Mouse (Mus musculus): ENCODE data around the gene Lgalsl.

The Lgalsl gene

DNA sequence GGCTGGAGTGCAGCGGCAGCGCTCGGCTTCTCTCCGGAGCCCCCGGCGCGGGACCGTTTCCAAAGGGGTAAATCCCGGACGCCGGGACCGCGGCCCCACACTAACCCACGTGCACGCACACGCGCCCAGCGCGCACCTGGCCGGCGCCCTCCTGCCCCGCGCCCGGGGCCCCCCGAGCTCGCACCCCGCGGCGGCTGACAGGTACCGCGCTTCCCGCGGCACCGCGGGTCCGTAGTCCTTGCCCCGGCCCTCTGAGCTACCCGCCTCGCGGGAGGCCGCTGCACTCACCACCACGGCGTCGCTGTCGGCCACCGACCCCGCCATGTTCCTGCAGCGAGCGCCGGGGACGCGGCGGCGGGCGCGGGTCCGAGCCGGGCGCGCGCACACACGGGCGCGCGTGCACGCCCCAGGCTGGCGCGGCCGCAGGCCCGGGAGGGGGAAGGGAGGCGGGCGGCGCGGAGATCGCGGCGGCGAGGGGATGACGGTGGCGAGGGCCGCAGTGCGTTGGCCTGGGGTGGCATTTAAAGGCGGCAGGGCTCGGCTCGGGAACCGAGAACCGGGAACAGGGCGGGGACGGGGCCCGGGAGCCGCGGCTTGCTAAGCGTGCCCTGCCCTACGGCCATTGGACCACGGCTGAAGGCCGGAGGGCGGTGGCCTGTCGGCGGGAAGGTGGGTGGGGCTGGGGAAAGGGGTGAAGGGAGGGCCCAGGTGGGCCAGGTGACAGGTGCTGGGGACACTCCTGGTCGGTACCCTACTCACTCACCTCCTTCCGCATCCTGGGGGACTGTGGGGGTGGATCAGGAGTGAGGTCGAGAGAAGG is at the start of gene Lgalsl:
Gene Lgalsl, minus strand, starts transcription at position 371 of the 820 bp plus-strand sequence.
- ChIA-PET POLR2A (interaction anchor here in 1 of 4 experiments (1.0 kb wide), 1 partner anchor 8 kb away, joined by 3 read pairs; no protein-coding TSS in a partner anchor), CTCF (interaction anchor here in 1 of 4 experiments (0.6 kb wide), 1 partner anchor 279 kb away, joined by 3 read pairs; no protein-coding TSS in a partner anchor)

DNA sequence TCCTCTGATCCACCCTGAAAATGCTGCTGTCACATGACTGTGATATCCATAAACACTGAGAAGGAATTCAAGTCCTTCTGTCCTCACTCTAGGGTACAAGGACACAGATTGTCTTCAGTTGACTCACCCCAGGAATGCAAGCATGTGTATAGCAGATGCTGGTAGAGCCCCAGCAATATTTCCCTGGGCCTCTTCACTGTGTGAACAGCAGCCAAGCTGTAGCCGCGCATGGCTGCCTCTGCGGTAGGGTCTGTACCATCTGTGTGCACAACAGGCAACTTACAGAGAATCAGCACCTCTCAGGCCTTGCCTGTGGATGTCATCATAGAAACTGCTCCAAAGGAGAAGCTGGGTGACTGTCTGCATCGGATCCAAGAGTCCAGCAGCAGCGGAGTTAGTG is 47.8 kb upstream of the Lgalsl start:
- ChIA-PET POLR2A (no interaction called here), CTCF (no interaction called here)

- ChIA-PET CTCF (interaction anchor here in 1 of 4 experiments (0.6 kb wide), 1 partner anchor 660 kb away, joined by 14 read pairs; no protein-coding TSS in a partner anchor), POLR2A (interaction anchor here in 1 of 4 experiments (0.7 kb wide), 1 partner anchor 1566 kb away, joined by 3 read pairs; no protein-coding TSS in a partner anchor)
Measured at GRCm38 (mm10) chr11:20877578-20878096, 46.8 kb upstream of the Lgalsl start.

DNA sequence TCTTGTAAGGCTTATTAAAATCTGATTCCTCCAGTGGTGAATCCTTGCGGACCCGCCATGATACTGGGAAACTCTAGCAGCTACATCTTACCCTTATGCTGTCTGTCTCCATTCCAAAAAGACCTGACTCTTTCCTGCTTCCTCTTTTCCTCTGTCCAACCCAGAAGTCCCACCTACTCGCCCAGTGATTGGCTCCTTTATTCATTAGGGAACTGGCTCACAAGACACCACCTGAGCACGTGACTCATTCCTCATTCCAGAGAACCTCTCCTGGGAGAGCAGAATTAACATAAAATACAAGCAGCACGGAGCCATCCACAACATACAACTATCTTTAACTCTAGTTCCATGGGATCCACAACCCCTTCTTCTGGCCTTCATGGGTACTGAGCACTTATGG is 42.5 kb upstream of the Lgalsl start:
- POLR2A ChIA-PET = interaction anchor here in 2 of 4 experiments (0.6 to 4.7 kb wide), 16 partner anchors 8 to 218 kb away, joined by 3 to 28 read pairs (median 4); partner anchors contain the start of genes Aftph (in 1 of the 2) and Peli1 (in 1 of the 2)
- CTCF ChIA-PET = no interaction called here

GRCm38 (mm10) chr11:20872911-20873310 is 42.1 kb upstream of the Lgalsl start:
- CTCF ChIA-PET = no interaction called here
- POLR2A ChIA-PET = interaction anchor here in 2 of 4 experiments (0.6 to 4.7 kb wide), 16 partner anchors 8 to 219 kb away, joined by 3 to 28 read pairs (median 4); partner anchors contain the start of genes Aftph (in 1 of the 2) and Peli1 (in 1 of the 2)

DNA sequence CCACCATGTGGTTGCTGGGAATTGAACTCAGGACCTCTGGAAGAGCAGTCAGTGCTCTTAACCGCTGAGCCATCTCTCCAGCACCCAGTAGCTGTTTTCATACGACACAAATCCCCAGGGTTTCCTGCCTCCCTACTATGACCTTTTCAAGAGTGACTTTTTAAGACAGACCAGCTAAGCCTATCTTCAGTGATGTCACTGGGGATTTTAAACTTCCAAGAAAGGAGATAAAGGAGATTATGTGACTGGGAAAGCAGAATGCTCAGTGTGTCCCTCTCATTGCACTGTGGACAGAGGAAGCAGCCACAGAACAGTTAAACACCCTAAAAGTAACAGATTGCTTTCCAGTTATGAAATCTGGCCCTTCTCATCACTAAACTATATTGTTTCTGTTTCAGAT is 41.6 kb upstream of the Lgalsl start:
- ChIA-PET POLR2A (interaction anchor here in 2 of 4 experiments (0.6 to 4.7 kb wide), 12 partner anchors 9 to 698 kb away, joined by 3 to 28 read pairs (median 5); no protein-coding TSS in a partner anchor), CTCF (interaction anchor here in 1 of 4 experiments (0.6 kb wide), 1 partner anchor 9 kb away, joined by 3 read pairs; no protein-coding TSS in a partner anchor)

- ChIA-PET POLR2A (interaction anchor here in 2 of 4 experiments (1.6 to 4.7 kb wide), 4 partner anchors 10 to 20 kb away, joined by 3 to 28 read pairs (median 14); no protein-coding TSS in a partner anchor), CTCF (no interaction called here)
Measured at GRCm38 (mm10) chr11:20869927-20870326, 39.1 kb upstream of the Lgalsl start.

GRCm38 (mm10) chr11:20865450-20865849 is 34.6 kb upstream of the Lgalsl start:
- ChIA-PET POLR2A (interaction anchor here in 3 of 4 experiments (0.5 to 1.9 kb wide), 8 partner anchors 8 to 1722 kb away, joined by 3 to 6 read pairs (median 3); no protein-coding TSS in a partner anchor), CTCF (no interaction called here)

GRCm38 (mm10) chr11:20864647-20865046 is 33.8 kb upstream of the Lgalsl start:
- CTCF ChIA-PET = no interaction called here
- POLR2A ChIA-PET = interaction anchor here in 2 of 4 experiments (0.9 to 1.9 kb wide), 6 partner anchors 8 to 25 kb away, joined by 3 to 6 read pairs (median 4); no protein-coding TSS in a partner anchor

DNA sequence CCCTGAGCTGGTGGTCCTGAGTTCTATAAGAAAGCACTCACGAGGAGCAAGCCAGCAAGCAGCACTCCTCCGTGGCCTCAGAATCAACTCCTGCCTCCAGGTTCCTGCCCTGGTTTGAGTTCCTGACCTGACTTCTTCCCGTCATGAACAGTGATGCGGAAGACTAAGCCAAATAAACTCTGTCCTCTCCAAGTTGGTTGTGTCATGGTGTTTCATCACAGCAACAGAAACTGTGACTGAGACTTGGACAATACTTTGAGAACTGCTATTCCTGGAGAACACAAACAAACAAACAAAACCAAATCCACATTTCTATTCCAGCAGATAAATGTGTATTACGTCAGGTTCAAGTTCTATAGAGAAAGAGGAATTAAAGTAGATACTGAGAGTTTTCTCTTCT is 31.2 kb upstream of the Lgalsl start:
- ChIA-PET POLR2A (interaction anchor here in 1 of 4 experiments (1.2 kb wide), 1 partner anchor 18 kb away, joined by 3 read pairs; no protein-coding TSS in a partner anchor), CTCF (no interaction called here)

DNA sequence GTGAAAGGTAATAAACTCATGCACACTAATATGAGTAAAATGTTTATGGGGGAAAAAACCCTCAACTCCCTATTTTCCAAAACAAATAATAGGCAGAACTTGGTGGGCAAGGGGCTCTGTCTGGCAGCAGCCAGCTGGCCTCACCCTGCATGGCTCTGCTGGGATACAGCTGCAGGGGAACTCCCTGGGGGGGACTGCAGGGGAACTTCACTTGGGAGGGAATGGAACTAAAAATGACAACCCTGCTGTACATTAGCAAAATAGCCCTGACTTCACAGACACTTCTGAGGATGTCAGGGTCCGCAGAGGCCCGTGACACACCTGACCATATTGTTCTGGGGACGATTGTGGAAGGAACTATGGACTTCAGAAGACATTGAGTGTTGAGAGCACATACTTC is 29.5 kb upstream of the Lgalsl start:
- ChIA-PET POLR2A (interaction anchor here in 2 of 4 experiments (0.9 to 2.9 kb wide), 7 partner anchors 8 to 36 kb away, joined by 3 to 23 read pairs (median 7); no protein-coding TSS in a partner anchor), CTCF (interaction anchor here in 3 of 4 experiments (0.6 to 0.7 kb wide), 3 partner anchors 21 to 169 kb away, joined by 3 read pairs; no protein-coding TSS in a partner anchor)

DNA sequence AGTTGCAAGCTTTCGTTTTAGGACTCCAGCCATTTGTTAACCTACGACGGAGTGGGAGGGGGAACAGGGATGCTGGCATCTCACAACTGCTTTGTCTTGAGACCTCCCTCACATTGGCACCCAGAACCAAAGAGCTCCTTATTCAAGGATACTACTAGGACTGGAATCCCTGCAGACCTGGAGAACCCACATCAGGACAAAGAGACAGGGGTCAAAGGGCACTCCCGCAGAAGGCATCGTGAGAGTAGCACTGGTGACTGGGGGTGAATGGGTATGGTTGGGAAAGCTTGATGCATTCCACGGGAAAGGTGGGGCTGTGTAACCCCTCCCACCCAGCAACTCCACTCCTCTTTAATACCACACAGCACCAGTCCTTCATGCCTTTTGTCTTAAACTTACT is 29.0 kb upstream of the Lgalsl start:
- POLR2A ChIA-PET = interaction anchor here in 3 of 4 experiments (0.7 to 2.9 kb wide), 14 partner anchors 8 to 37 kb away, joined by 3 to 23 read pairs (median 4); no protein-coding TSS in a partner anchor
- CTCF ChIA-PET = interaction anchor here in 1 of 4 experiments (0.6 kb wide), 1 partner anchor 41 kb away, joined by 3 read pairs; no protein-coding TSS in a partner anchor

DNA sequence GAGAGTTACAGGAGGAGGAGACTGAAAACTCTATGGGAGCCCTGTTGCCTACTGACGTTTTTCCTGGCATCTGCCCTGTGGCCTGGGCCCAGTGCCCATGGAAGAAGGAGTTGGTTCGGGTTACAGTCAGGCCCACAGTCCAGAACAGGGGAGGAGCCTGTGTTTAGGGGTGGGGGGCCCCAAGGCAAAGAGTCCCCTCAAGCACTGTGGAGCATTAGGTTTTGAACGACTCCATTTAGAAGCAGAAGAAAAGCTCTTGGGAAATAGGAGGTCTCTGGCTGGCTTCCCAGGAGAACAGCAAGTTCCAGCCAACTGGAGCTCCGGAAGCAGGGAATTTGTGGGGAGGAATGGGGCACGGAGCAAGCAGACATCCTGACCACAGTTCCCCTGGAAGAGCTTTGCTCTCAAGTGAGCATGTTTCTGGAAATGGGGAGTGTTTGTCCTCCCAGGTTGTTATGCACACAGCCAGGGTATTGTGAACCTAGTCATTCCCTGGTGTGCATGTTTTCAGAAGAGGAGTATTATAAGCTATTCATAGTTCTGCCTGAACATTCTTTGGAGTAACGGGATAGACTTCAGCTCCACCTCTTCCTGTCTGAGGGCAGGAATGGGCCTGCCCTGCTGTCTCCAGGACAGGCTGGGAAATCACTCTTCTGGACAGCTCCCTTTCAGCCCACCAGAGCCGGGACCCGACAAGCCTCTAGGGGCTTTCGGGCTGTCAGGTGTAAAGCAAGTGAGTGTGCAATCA is 28.2 kb upstream of the Lgalsl start:
- CTCF ChIA-PET = interaction anchor here in 1 of 4 experiments (0.5 to 0.6 kb wide), 2 partner anchors 568 to 1042 kb away, joined by 4 to 7 read pairs; no protein-coding TSS in a partner anchor
- POLR2A ChIA-PET = interaction anchor here in 3 of 4 experiments (0.7 to 2.9 kb wide), 15 partner anchors 9 to 38 kb away, joined by 3 to 23 read pairs (median 4); no protein-coding TSS in a partner anchor

DNA sequence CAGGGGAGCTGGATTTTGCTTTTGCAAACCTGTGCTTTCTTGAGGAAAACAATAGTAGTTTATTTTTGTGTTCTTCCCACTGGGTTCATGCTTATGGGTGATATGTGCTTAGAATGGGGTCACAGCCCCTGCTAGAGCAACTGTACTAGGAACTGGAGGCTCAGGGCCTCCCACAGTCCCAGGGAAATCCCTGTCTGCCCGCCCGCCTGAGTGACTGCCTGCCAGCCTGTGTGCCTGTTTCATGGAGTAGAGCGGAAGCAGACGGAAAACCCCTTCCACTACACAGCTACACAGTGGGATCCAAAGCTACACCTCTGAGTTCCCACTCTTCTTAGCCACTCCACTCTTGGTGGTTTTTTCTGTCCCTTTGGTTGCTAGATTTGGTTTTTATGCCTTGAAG is 27.1 kb upstream of the Lgalsl start:
- POLR2A ChIA-PET = no interaction called here
- CTCF ChIA-PET = no interaction called here

GRCm38 (mm10) chr11:20854032-20854741 is 23.3 kb upstream of the Lgalsl start:
- CTCF ChIA-PET = interaction anchor here in 1 of 4 experiments (0.9 kb wide), 1 partner anchor 59 kb away, joined by 3 read pairs; no protein-coding TSS in a partner anchor
- POLR2A ChIA-PET = no interaction called here

GRCm38 (mm10) chr11:20850196-20850595 is 19.3 kb upstream of the Lgalsl start:
- CTCF ChIA-PET = interaction anchor here in 1 of 4 experiments (0.5 kb wide), 1 partner anchor 512 kb away, joined by 3 read pairs; no protein-coding TSS in a partner anchor
- POLR2A ChIA-PET = interaction anchor here in 3 of 4 experiments (0.9 to 1.5 kb wide), 7 partner anchors 8 to 23 kb away, joined by 3 to 5 read pairs (median 4); no protein-coding TSS in a partner anchor

GRCm38 (mm10) chr11:20849403-20849802 is 18.5 kb upstream of the Lgalsl start:
- ChIA-PET POLR2A (interaction anchor here in 2 of 4 experiments (0.6 to 1.5 kb wide), 4 partner anchors 19 to 24 kb away, joined by 3 to 4 read pairs (median 4); no protein-coding TSS in a partner anchor), CTCF (no interaction called here)
